Mouse (Mus musculus) MEL (cell line): Measurements from ENCODE around the gene F2r. TPM values are rescaled to one million over a fixed set of nuclear protein-coding genes. Genes with fewer than 3 reads are reported as not detected.

Experiments
- DNase-seq: peaks from one replicate; pipeline ENCODE4 v3.0.0; 2011; ENCODE audit warnings: low read depth, low spot score
- H3K27ac ChIP-seq: 2 replicates; pipeline ENCODE4 v1.5.1; 2012; ENCODE audit warnings: low read depth, mild to moderate bottlenecking, control low read depth, low read length, moderate library complexity; ENCODE audit not compliant: control insufficient read depth
- H3K27me3 ChIP-seq, 2 experiments: fragments of 150-350 bp in 1 of 2; sonication (generic) in 1 of 2; 2 replicates each; pipeline ENCODE4 v1.6.1; 2012; ENCODE audit warnings: low read length in 2 of 2, mild to moderate bottlenecking in 2 of 2, improper control_type of control experiment in 1 of 2, moderate library complexity in 1 of 2; ENCODE audit not compliant: insufficient read depth in 2 of 2, control insufficient read depth in 1 of 2
- H3K36me3 ChIP-seq, 2 experiments: 2 replicates each; pipeline ENCODE4 v1.6.1; 2012 to 2014; ENCODE audit warnings: low read length in 2 of 2, improper control_type of control experiment in 1 of 2, inconsistent platforms in 1 of 2, mild to moderate bottlenecking in 1 of 2; ENCODE audit not compliant: insufficient read depth in 2 of 2, control insufficient read depth in 1 of 2
- H3K4me1 ChIP-seq, 2 experiments: fragments of 150-350 bp in 1 of 2; sonication (generic) in 1 of 2; 2 replicates each; pipeline ENCODE4 v1.6.1; 2012; ENCODE audit warnings: low read length in 2 of 2, improper control_type of control experiment in 1 of 2, mild to moderate bottlenecking in 1 of 2; ENCODE audit not compliant: insufficient read depth in 2 of 2, control insufficient read depth in 1 of 2
- H3K4me3 ChIP-seq, 2 experiments: fragments of 150-350 bp in 1 of 2; sonication (generic) in 1 of 2; 2 replicates each; pipeline ENCODE4 v1.5.1; 2012; ENCODE audit warnings: low read depth in 2 of 2, low read length in 2 of 2, mild to moderate bottlenecking in 2 of 2, moderate library complexity in 2 of 2, control low read depth in 1 of 2, improper control_type of control experiment in 1 of 2; ENCODE audit not compliant: control insufficient read depth in 1 of 2, insufficient read depth in 1 of 2
- H3K79me2 ChIP-seq: 2 replicates; pipeline ENCODE4 v1.6.1; 2012; ENCODE audit warnings: mild to moderate bottlenecking, low read length, moderate library complexity; ENCODE audit not compliant: control insufficient read depth, poor library complexity, insufficient read depth
- H3K9ac ChIP-seq: 2 replicates; pipeline ENCODE4 v1.6.1; 2012; ENCODE audit warnings: low read depth, mild to moderate bottlenecking, control low read depth, low read length, moderate library complexity; ENCODE audit not compliant: control insufficient read depth, poor library complexity, severe bottlenecking
- H3K9me3 ChIP-seq: fragments of 150-350 bp; sonication (generic); replicated peaks from 2 replicates; pipeline ENCODE4 v1.6.1; 2012; ENCODE audit warnings: mild to moderate bottlenecking, low read length, improper control_type of control experiment, moderate library complexity; ENCODE audit not compliant: insufficient read depth
- BHLHE40 ChIP-seq: IDR thresholded peaks from 2 replicates; pipeline ENCODE4 v1.6.1; 2012; ENCODE audit warnings: low read depth, mild to moderate bottlenecking, inconsistent platforms, low read length, improper control_type of control experiment, borderline replicate concordance
- CHD2 ChIP-seq: IDR thresholded peaks from 2 replicates; pipeline ENCODE4 v1.6.1; 2011; ENCODE audit warnings: low read length, improper control_type of control experiment
- E2F4 ChIP-seq: IDR thresholded peaks from 2 replicates; pipeline ENCODE4 v1.6.1; 2011; ENCODE audit warnings: low read depth, low read length, improper control_type of control experiment, borderline replicate concordance
- ELF1 ChIP-seq: IDR thresholded peaks from 2 replicates; pipeline ENCODE4 v1.6.1; 2014; ENCODE audit warnings: low read depth, mild to moderate bottlenecking, inconsistent platforms, low read length, improper control_type of control experiment, moderate library complexity
- EP300 ChIP-seq, 2 experiments: IDR thresholded peaks; 2 replicates each; pipeline ENCODE4 v1.6.1; 2011; ENCODE audit warnings: improper control_type of control experiment in 2 of 2, low read length in 2 of 2, low read depth in 1 of 2, mild to moderate bottlenecking in 1 of 2
- ETS1 ChIP-seq: IDR thresholded peaks from 2 replicates; pipeline ENCODE4 v1.6.1; 2012; ENCODE audit warnings: low read depth, mild to moderate bottlenecking, inconsistent platforms, low read length, improper control_type of control experiment, moderate library complexity
- GABPA ChIP-seq: IDR thresholded peaks from 2 replicates; pipeline ENCODE4 v1.6.1; 2012; ENCODE audit warnings: low read depth, mild to moderate bottlenecking, inconsistent platforms, low read length, improper control_type of control experiment, moderate library complexity
- GATA1 ChIP-seq: IDR thresholded peaks from 2 replicates; pipeline ENCODE4 v1.6.1; 2011; ENCODE audit warnings: low read depth, low read length, improper control_type of control experiment
- HCFC1 ChIP-seq: IDR thresholded peaks from 2 replicates; pipeline ENCODE4 v1.6.1; 2012; ENCODE audit warnings: low read depth, mild to moderate bottlenecking, inconsistent platforms, low read length, improper control_type of control experiment, moderate library complexity
- JUND ChIP-seq: IDR thresholded peaks from 2 replicates; pipeline ENCODE4 v1.6.1; 2011; ENCODE audit warnings: low read depth, mild to moderate bottlenecking, improper control_type of control experiment, low read length
- MAFK ChIP-seq: IDR thresholded peaks from 2 replicates; pipeline ENCODE4 v1.6.1; 2011; ENCODE audit warnings: low read depth, mild to moderate bottlenecking, low read length, improper control_type of control experiment, borderline replicate concordance
- MAZ ChIP-seq: IDR thresholded peaks from 2 replicates; pipeline ENCODE4 v1.6.1; 2012; ENCODE audit warnings: low read depth, mild to moderate bottlenecking, inconsistent platforms, low read length, improper control_type of control experiment
- MEF2A ChIP-seq: IDR thresholded peaks from 2 replicates; pipeline ENCODE4 v1.6.1; 2014; ENCODE audit warnings: low read depth, mild to moderate bottlenecking, inconsistent platforms, low read length, improper control_type of control experiment; ENCODE audit not compliant: poor library complexity, insufficient replicate concordance, severe bottlenecking; ENCODE audit errors: extremely low read depth
- MYB ChIP-seq: IDR thresholded peaks from 2 replicates; pipeline ENCODE4 v1.6.1; 2011; ENCODE audit warnings: mild to moderate bottlenecking, low read depth, low read length, improper control_type of control experiment
- MYC ChIP-seq: IDR thresholded peaks from 2 replicates; pipeline ENCODE4 v1.6.1; 2011; ENCODE audit warnings: low read depth, mild to moderate bottlenecking, low read length, improper control_type of control experiment, moderate library complexity
- NELFE ChIP-seq: IDR thresholded peaks from 2 replicates; pipeline ENCODE4 v1.6.1; 2011; ENCODE audit warnings: low read depth, low read length, improper control_type of control experiment
- POLR2AphosphoS2 ChIP-seq: IDR thresholded peaks from 2 replicates; pipeline ENCODE4 v1.6.1; 2011; ENCODE audit warnings: low read length, improper control_type of control experiment
- RCOR1 ChIP-seq: IDR thresholded peaks from 2 replicates; pipeline ENCODE4 v1.6.1; 2012; ENCODE audit warnings: low read depth, mild to moderate bottlenecking, inconsistent platforms, low read length, improper control_type of control experiment
- SIN3A ChIP-seq: IDR thresholded peaks from 2 replicates; pipeline ENCODE4 v1.6.1; 2012; ENCODE audit warnings: low read length, improper control_type of control experiment, inconsistent platforms
- TAL1 ChIP-seq: IDR thresholded peaks from 2 replicates; pipeline ENCODE4 v1.6.1; 2012; ENCODE audit warnings: mild to moderate bottlenecking, inconsistent platforms, low read length, moderate library complexity, mixed read lengths
- TBP ChIP-seq: IDR thresholded peaks from 2 replicates; pipeline ENCODE4 v1.8.0; 2011; ENCODE audit warnings: low read depth, low read length, improper control_type of control experiment
- TCF12 ChIP-seq: IDR thresholded peaks from 2 replicates; pipeline ENCODE4 v1.6.1; 2014; ENCODE audit warnings: low read depth, mild to moderate bottlenecking, inconsistent platforms, low read length, improper control_type of control experiment, moderate library complexity
- USF1 ChIP-seq: IDR thresholded peaks from 2 replicates; pipeline ENCODE4 v1.6.1; 2014; ENCODE audit warnings: low read depth, mild to moderate bottlenecking, inconsistent platforms, low read length, improper control_type of control experiment, moderate library complexity
- USF2 ChIP-seq, 2 experiments: IDR thresholded peaks; 2 replicates each; pipeline ENCODE4 v1.6.1; 2011 to 2012; ENCODE audit warnings: improper control_type of control experiment in 2 of 2, low read length in 2 of 2, borderline replicate concordance in 1 of 2, inconsistent platforms in 1 of 2, low read depth in 1 of 2, mild to moderate bottlenecking in 1 of 2; ENCODE audit not compliant: insufficient read depth in 1 of 2
- polyA plus RNA-seq, 2 experiments: library from polyadenylated mRNA; stranded (reverse) in 1 of 2; unstranded in 1 of 2; fragments of >175 nt in 1 of 2; fragments of >200 nt in 1 of 2; gene quantifications; 2 replicates each; pipeline versions ENCODE4 v1.2.1 to v1.2.4; 2012; ENCODE audit warnings: low replicate concordance in 2 of 2, low read depth in 1 of 2; ENCODE audit not compliant: insufficient read length in 2 of 2, insufficient read depth in 1 of 2, missing spikeins in 1 of 2
- total RNA-seq: library from RNA; depleted of rRNA; stranded (reverse); fragments of 300-350 nt; gene quantifications from 2 replicates; pipeline ENCODE4 v1.2.3, GENCODE M21; 2012

The F2r gene
- total and polyA plus RNA-seq, 3 experiments, result 19.1 to 32.7 TPM; not detected in 1

- H3K9ac ChIP-seq, result no peak overlapping the region
- H3K79me2 ChIP-seq, result no peaks in the 10 kb centered on the region
- no peaks in the 10 kb centered on the region for H3K27me3 ChIP-seq
- TF ChIP-seq E2F4 (no peak), NELFE (no peak), POLR2AphosphoS2 (no peak), MAFK (no peak)
- no peak overlapping the region for H3K27ac ChIP-seq
- peaks cover 0 to 27% of the 10 kb centered on the region in 2 experiments; a peak in 2 of 4 replicates for H3K36me3 ChIP-seq
- DNase-seq, result no peak
- H3K9me3 ChIP-seq, result no peaks in the 10 kb centered on the region
- no peak overlapping the region for H3K4me3 ChIP-seq
- peaks cover 8 to 31% of the 10 kb centered on the region in 2 experiments for H3K4me1 ChIP-seq
Observed at GRCm38 (mm10) chr13:95659432-95659831, 41.1 kb upstream of the F2r start.

DNA sequence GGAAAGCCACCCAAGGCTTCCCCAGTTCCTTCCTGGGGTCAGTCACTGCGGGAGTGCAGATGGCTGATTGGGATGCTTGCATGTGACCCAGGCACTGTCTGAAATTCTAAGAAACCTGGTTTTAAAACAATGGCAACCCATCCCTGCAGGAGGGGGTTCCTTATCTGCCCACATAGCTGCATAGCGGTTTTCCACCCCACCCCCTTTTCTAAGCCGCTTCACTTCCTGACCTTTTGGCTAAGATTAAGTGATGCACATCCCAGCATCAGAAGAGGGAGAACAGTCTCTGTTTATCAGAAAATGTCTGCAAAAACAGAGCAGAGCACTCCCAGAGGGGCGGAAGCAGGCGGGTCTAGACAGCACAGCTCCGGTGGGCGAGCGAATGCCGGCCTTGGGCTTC, 38.9 kb upstream of the F2r start:
- H3K9ac ChIP-seq, result no peak overlapping the region; the same call in 1 of the 2 replicates
- H3K9me3 ChIP-seq, result no peaks in the 10 kb centered on the region
- H3K79me2 ChIP-seq, result no peaks in the 10 kb centered on the region
- H3K27me3 ChIP-seq, result no peaks in the 10 kb centered on the region
- DNase-seq, result peak; percentile 93
- peak overlapping the region; percentile 77 for H3K27ac ChIP-seq
- H3K4me3 ChIP-seq, result peak overlapping the region in 1 of 2 experiments; percentile 4; a peak in 1 of 4 replicates
- peaks cover 9 to 47% of the 10 kb centered on the region in 2 experiments for H3K4me1 ChIP-seq
- TF ChIP-seq JUND (0 out of 2 replicates have a peak, but pooled peaks have one; percentile 21), MAFK (peak; percentile 86; the same call in 1 of the 2 replicates), MEF2A (0 out of 2 replicates have a peak, but pooled peaks have one; percentile 15), CHD2 (peak; percentile 60), HCFC1 (peak; percentile 37; the same call in 1 of the 2 replicates), MAZ (peak; percentile 90), SIN3A (peak; percentile 88), POLR2AphosphoS2 (no peak), ETS1 (peak; percentile 94), GABPA (no peak), BHLHE40 (peak; percentile 95), TCF12 (peak; percentile 93), RCOR1 (peak; percentile 98), USF2 (IDR thresholded peaks at IDR 0.05; ENCODE audit: borderline replicate concordance in 1 of 2, insufficient read depth in 1 of 2, low read depth in 1 of 2, low read length in 2 of 2) (no peak), USF1 (peak; percentile 49; the same call in 1 of the 2 replicates), EP300 (IDR thresholded peaks at IDR 0.05; ENCODE audit: low read depth in 1 of 2, low read length in 2 of 2) (peak; percentile 94 to 97), GATA1 (peak; percentile 93), TBP (peak; percentile 36; the same call in 1 of the 2 replicates), TAL1 (peak; percentile 90), ELF1 (peak; percentile 63; the same call in 1 of the 2 replicates), MYC (no peak; the same call in 1 of the 2 replicates), MYB (peak; percentile 72), NELFE (no peak)
- H3K36me3 ChIP-seq, result peaks cover 0 to 40% of the 10 kb centered on the region in 2 experiments; a peak in 2 of 4 replicates
